Mouse (Mus musculus) megakaryocyte-erythroid progenitor cell, adult 5-6 weeks (primary cell): ENCODE results near the gene Gm7534. TPM values are rescaled to one million over a fixed set of nuclear protein-coding genes. Genes with fewer than 3 reads are reported as not detected.

ENCODE experiments used
- ATAC-seq: replicated peaks from 2 replicates; pipeline ENCODE4 v1.8.0; 2016; ENCODE audit warnings: mild to moderate bottlenecking, inconsistent platforms; ENCODE audit not compliant: severe bottlenecking, poor library complexity, low FRiP score, low TSS enrichment
- total RNA-seq, 2 experiments: library from RNA; stranded (forward) in 1 of 2; stranded (reverse) in 1 of 2; fragments of 200-1000, 215-1000 nt in 1 of 2; fragments of >200 nt in 1 of 2; fragmentation: Nextera tagmentation in 1 of 2; gene quantifications; 2 replicates each; pipeline ENCODE4 v1.2.3; 2014 to 2017

The Gm7534 gene
- total RNA-seq (2014; fragmentation: Nextera tagmentation), result not detected in 2 replicates
- total RNA-seq (2017), result not detected in 2 replicates

DNA sequence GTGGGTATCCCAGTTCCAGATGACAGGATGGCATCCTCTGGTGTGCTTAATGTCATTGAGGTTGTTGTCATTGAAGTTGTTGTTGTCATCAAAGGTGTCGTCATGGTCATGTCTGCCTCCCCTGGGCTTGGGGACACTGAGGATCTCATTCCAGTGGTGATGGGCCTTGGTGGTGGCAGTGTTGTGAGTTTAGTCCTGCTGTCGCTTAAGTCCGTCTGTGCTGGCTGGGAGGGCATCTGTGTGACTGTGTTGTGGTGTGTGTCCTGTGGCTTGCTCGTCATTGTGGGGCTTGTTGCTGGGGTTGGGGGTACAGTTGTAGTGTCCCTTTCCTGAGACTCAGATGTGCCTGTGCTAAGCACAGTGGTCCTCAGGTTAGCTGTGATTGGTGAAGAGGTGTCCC, at the start of gene Gm7534:
TSS of gene Gm7534 (minus strand) at position 101 of the 400 bp plus-strand sequence.
- ATAC-seq, result no peak

GRCm38 (mm10) chr4:134252131-134252910, 49.5 kb upstream of the Gm7534 start:
- no peak for ATAC-seq

- peak; percentile 34 for ATAC-seq
These were observed 48.7 kb upstream of the Gm7534 start for GRCm38 (mm10) chr4:134251241-134252130.

GRCm38 (mm10) chr4:134250930-134251240, 48.1 kb upstream of the Gm7534 start:
- ATAC-seq, result no peak

GRCm38 (mm10) chr4:134250116-134250929, 47.5 kb upstream of the Gm7534 start:
- no peak for ATAC-seq

GRCm38 (mm10) chr4:134249651-134250050, 46.8 kb upstream of the Gm7534 start:
- 0 out of 2 replicates have a peak, but pooled peaks have one; percentile 28 for ATAC-seq

- no peak for ATAC-seq
These were observed 44.0 kb upstream of the Gm7534 start, which contains the start of gene Gm30191 for GRCm38 (mm10) chr4:134246719-134247258. Gene Gm30191 (plus strand): TSS chr4:134246935.

DNA sequence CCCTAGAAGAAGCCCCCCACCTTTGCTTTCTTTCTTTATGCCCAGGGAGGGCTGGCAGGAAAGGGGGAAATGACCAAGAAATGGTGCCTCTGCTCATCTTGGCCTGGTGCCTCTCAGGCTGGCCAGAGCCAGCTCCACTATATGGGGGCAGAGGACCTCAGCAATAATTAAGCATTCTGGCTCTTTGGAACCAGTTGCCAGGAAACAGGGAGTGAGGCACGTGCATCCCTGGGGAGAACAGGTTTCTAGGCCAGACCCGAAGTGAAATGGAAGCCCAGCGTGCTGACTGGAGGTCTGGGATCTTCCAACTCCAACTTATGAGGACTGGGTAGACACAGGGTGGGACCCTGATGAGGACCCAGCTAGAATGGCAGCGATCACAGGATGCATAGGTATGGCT, 43.5 kb upstream of the Gm7534 start:
- ATAC-seq, result no peak

GRCm38 (mm10) chr4:134245148-134245843, 42.5 kb upstream of the Gm7534 start, which contains the start of gene Zfp593:
Gene Zfp593 (minus strand): TSS chr4:134245592.
- ATAC-seq, result peak; percentile 84

- ATAC-seq, result no peak
These were observed 40.9 kb upstream of the Gm7534 start, which contains the start of gene E130218I03Rik for GRCm38 (mm10) chr4:134243516-134244250. Gene E130218I03Rik (plus strand): TSS chr4:134243662.

GRCm38 (mm10) chr4:134238686-134239085, 35.9 kb upstream of the Gm7534 start:
- ATAC-seq, result 0 out of 2 replicates have a peak, but pooled peaks have one; percentile 18

DNA sequence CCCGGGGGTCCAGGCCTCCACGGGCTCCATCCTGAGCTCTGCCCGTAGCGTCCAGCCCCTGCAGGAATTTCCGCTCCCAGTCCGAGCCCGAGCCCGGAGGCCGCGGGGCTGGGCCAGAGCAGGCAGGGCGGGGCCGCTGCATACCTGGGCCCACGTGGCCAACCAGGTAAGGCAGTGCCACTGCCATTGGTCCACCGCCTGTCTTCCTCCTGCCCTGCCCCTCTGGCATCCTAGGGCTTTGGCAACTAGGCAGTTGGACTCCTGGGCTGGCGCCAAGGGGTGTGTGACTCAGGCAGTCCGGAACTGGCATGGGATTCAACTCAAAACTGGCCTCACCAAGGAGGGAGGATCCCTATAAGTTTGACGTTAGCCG, 35.5 kb upstream of the Gm7534 start, which contains the start of gene Cnksr1:
TSS of gene Cnksr1 (minus strand) at position 121 of the 373 bp plus-strand sequence.
- no peak for ATAC-seq

- ATAC-seq, result 0 out of 2 replicates have a peak, but pooled peaks have one; percentile 7
These were observed 34.9 kb upstream of the Gm7534 start for GRCm38 (mm10) chr4:134237582-134238278.

DNA sequence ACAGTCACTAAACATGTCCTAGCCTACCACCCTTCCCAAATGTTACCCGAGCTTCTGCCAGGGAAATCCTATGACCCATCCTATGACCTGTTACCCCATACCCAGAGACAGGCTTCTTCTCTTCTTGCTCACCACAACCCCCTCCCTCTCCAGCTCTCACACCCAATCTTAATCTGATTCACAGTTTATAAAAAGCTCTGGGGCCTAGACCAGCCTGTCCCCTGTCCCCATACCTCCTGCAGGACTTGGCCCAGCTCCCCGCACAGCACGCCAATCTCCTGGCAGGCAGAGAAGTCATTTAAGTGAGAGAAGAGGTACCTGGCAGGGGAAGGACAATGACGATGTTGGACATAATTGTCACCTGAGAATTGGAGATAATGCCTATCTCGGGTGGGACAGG, 32.1 kb upstream of the Gm7534 start:
- ATAC-seq, result no peak

DNA sequence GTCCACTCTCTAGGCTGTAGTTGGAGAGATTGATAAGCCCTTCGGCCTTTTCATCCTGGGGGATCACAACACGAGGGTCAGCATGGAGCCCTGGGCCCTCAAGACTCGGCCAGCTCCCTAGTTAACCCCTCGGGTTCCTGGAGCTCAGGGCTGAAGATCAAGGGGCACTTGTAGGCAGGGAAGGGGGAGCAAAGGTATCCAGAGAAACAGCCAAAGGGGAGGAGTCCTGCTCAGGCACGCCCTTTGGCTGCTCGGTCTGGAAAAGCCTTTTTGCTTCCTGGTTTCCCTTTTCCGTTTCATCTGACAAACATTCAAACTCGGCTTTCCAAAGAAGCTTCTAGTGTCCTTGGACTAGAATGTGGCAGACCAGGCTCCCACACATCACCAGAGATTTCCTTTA, 27.6 kb upstream of the Gm7534 start:
- no peak for ATAC-seq

- ATAC-seq, result no peak
These were observed 24.4 kb upstream of the Gm7534 start, which contains the start of gene Catsper4 for GRCm38 (mm10) chr4:134227194-134227593. Gene Catsper4 (minus strand): TSS chr4:134227383.
